Mouse (Mus musculus) heart, embryonic 14.5 days (tissue): ENCODE data around the gene Arhgap9. TPM values are rescaled to one million over a fixed set of nuclear protein-coding genes. Genes with fewer than 3 reads are reported as not detected.

Source experiments
- ATAC-seq: fragments of 200-750 bp; cut with Nextera tagmentation; 2 replicates; pipeline ENCODE4 v1.8.0; 2017; ENCODE audit warnings: low read depth, moderate TSS enrichment; ENCODE audit not compliant: insufficient number of reproducible peaks, insufficient read depth, low FRiP score
- H3K27ac ChIP-seq, 2 experiments: fragments of 200-500 bp in 1 of 2; fragments of 300-500 bp in 1 of 2; sonication (generic) in 1 of 2; replicated peaks in 1 of 2; 2 replicates each; pipeline ENCODE4 v1.5.1; 2012 to 2014; ENCODE audit warnings: low read depth in 2 of 2, low read length in 2 of 2, control low read depth in 1 of 2, mild to moderate bottlenecking in 1 of 2, mixed read lengths in 1 of 2; ENCODE audit not compliant: control insufficient read depth in 1 of 2, insufficient read depth in 1 of 2
- H3K27me3 ChIP-seq: fragments of 300-500 bp; sonication (generic); 2 replicates; pipeline ENCODE4 v1.6.1; 2014; ENCODE audit warnings: mild to moderate bottlenecking, low read length, control low read depth; ENCODE audit not compliant: control insufficient read depth, insufficient read depth
- H3K36me3 ChIP-seq: fragments of 300-500 bp; sonication (generic); 2 replicates; pipeline ENCODE4 v1.6.1; 2014; ENCODE audit warnings: mild to moderate bottlenecking, control low read depth, low read length, mixed read lengths; ENCODE audit not compliant: control insufficient read depth, insufficient read depth
- H3K4me1 ChIP-seq, 2 experiments: fragments of 200-500 bp in 1 of 2; fragments of 300-500 bp in 1 of 2; sonication (generic) in 1 of 2; 2 replicates each; pipeline ENCODE4 v1.6.1; 2012 to 2014; ENCODE audit warnings: low read length in 2 of 2, control low read depth in 1 of 2, mixed read lengths in 1 of 2; ENCODE audit not compliant: control insufficient read depth in 2 of 2, insufficient read depth in 2 of 2
- H3K4me2 ChIP-seq: fragments of 300-500 bp; sonication (generic); 2 replicates; pipeline ENCODE4 v1.6.1; 2014; ENCODE audit warnings: mild to moderate bottlenecking, low read length
- H3K4me3 ChIP-seq, 2 experiments: fragments of 200-500 bp in 1 of 2; fragments of 300-500 bp in 1 of 2; sonication (generic) in 1 of 2; 2 replicates each; pipeline ENCODE4 v1.5.1; 2012 to 2014; ENCODE audit warnings: low read length in 2 of 2, mild to moderate bottlenecking in 2 of 2, control low read depth in 1 of 2, low read depth in 1 of 2, moderate library complexity in 1 of 2; ENCODE audit not compliant: control insufficient read depth in 1 of 2, insufficient read depth in 1 of 2
- H3K9ac ChIP-seq: fragments of 300-500 bp; sonication (generic); 2 replicates; pipeline ENCODE4 v1.6.1; 2014; ENCODE audit warnings: mild to moderate bottlenecking, low read length
- H3K9me3 ChIP-seq: fragments of 300-500 bp; sonication (generic); 2 replicates; pipeline ENCODE4 v1.6.1; 2016; ENCODE audit warnings: low read length, control low read depth; ENCODE audit not compliant: control insufficient read depth
- WGBS: fragments of 180-500 bp; shearing (Covaris S2); extraction: QIAGEN DNeasy Blood & Tissue Kit; methylation state at CpG from one replicate; pipeline ENCODE4 v1.1.7; 2014; 5-methylcytosine and 5-hydroxymethylcytosine counted together
- polyA plus RNA-seq: library from polyadenylated mRNA; unstranded; fragments of >200 nt; fragmentation: Nextera tagmentation; extraction: Ambion mirVana; gene quantifications from 2 replicates; pipeline ENCODE4 v1.2.1, GENCODE M21; 2014

Arhgap9 gene
- polyA plus RNA-seq, 1 experiment from 2014 or later: 1.3 TPM

GRCm38 (mm10) chr10:127284724-127285500, 36.9 kb upstream of the Arhgap9 start:
- Histone ChIP-seq H3K27ac (no peak overlapping the region), H3K9me3 (no peaks in the 10 kb centered on the region), H3K9ac (no peak overlapping the region), H3K4me1 (peaks cover 15 to 25% of the 10 kb centered on the region in 2 experiments; a peak in 3 of 4 replicates), H3K4me3 (no peak overlapping the region), H3K36me3 (peaks cover 76% of the 10 kb centered on the region), H3K27me3 (no peaks in the 10 kb centered on the region), H3K4me2 (no peak overlapping the region)
- ATAC-seq: no peak
- WGBS: 82% methylated on average over 11 of the region's 11 CpGs

- no peaks in the 10 kb centered on the region for H3K9me3 ChIP-seq
- no peak overlapping the region for H3K9ac ChIP-seq
- H3K27ac ChIP-seq: no peak overlapping the region
- ATAC-seq: no peak
- no peak overlapping the region for H3K4me3 ChIP-seq
- peaks cover 69% of the 10 kb centered on the region for H3K36me3 ChIP-seq
- H3K4me2 ChIP-seq: no peak overlapping the region
- no peaks in the 10 kb centered on the region for H3K27me3 ChIP-seq
- 84% methylated on average over 13 of the region's 13 CpGs for WGBS
- peaks cover 15 to 26% of the 10 kb centered on the region in 2 experiments; a peak in 3 of 4 replicates for H3K4me1 ChIP-seq
Measured at GRCm38 (mm10) chr10:127285644-127286043, 36.1 kb upstream of the Arhgap9 start.

GRCm38 (mm10) chr10:127286194-127286593, 35.6 kb upstream of the Arhgap9 start:
- Histone ChIP-seq H3K4me1 (peaks cover 15 to 26% of the 10 kb centered on the region in 2 experiments; a peak in 3 of 4 replicates), H3K4me2 (no peak overlapping the region), H3K27me3 (no peaks in the 10 kb centered on the region), H3K27ac (no peak overlapping the region), H3K9me3 (no peaks in the 10 kb centered on the region), H3K9ac (0 out of 2 replicates have a peak overlapping the region, but pooled peaks have one; percentile 11), H3K36me3 (peaks cover 63% of the 10 kb centered on the region), H3K4me3 (no peak overlapping the region)
- WGBS: 71% methylated on average over 7 of the region's 7 CpGs
- ATAC-seq: no peak

- 70% methylated on average over 7 of the region's 7 CpGs for WGBS
Measured at GRCm38 (mm10) chr10:127286730-127287129, 35.0 kb upstream of the Arhgap9 start.

GRCm38 (mm10) chr10:127287271-127287935, 34.4 kb upstream of the Arhgap9 start:
- Histone ChIP-seq H3K9ac (peak overlapping the region; percentile 80), H3K27ac (peak overlapping the region; percentile 74 to 99), H3K9me3 (no peaks in the 10 kb centered on the region), H3K4me3 (peak overlapping the region; percentile 69 to 83), H3K36me3 (peaks cover 51% of the 10 kb centered on the region), H3K4me2 (peak overlapping the region; percentile 98), H3K27me3 (no peaks in the 10 kb centered on the region), H3K4me1 (peaks cover 15 to 37% of the 10 kb centered on the region in 2 experiments; a peak in 3 of 4 replicates)
- no peak for ATAC-seq
- WGBS: 72% methylated on average over 15 of the region's 15 CpGs

More at GRCm38 (mm10) chr10:127286730-127287129, 35.0 kb upstream of the Arhgap9 start:
- no peak overlapping the region for H3K27ac ChIP-seq
- no peaks in the 10 kb centered on the region for H3K9me3 ChIP-seq
- H3K4me3 ChIP-seq: peak overlapping the region in 1 of 2 experiments; percentile 83; a peak in 1 of 4 replicates
- peaks cover 58% of the 10 kb centered on the region for H3K36me3 ChIP-seq
- no peaks in the 10 kb centered on the region for H3K27me3 ChIP-seq
- H3K4me2 ChIP-seq: peak overlapping the region; percentile 98
- H3K4me1 ChIP-seq: peaks cover 15 to 30% of the 10 kb centered on the region in 2 experiments; a peak in 3 of 4 replicates
- no peak for ATAC-seq
- H3K9ac ChIP-seq: peak overlapping the region; percentile 80; the same call in 1 of the 2 replicates

GRCm38 (mm10) chr10:127287936-127288293, 33.8 kb upstream of the Arhgap9 start:
- Histone ChIP-seq H3K4me2 (peak overlapping the region; percentile 98), H3K27me3 (no peaks in the 10 kb centered on the region), H3K9ac (peak overlapping the region; percentile 80), H3K4me3 (peak overlapping the region; percentile 69 to 83), H3K27ac (peak overlapping the region; percentile 74 to 99), H3K36me3 (peaks cover 46% of the 10 kb centered on the region), H3K4me1 (peaks cover 16 to 42% of the 10 kb centered on the region in 2 experiments), H3K9me3 (no peaks in the 10 kb centered on the region)
- WGBS: 0% methylated on average over 3 of the region's 3 CpGs
- no peak for ATAC-seq

GRCm38 (mm10) chr10:127288328-127288799, 33.4 kb upstream of the Arhgap9 start:
- H3K9ac ChIP-seq: peak overlapping the region; percentile 80
- no peaks in the 10 kb centered on the region for H3K9me3 ChIP-seq
- H3K27me3 ChIP-seq: no peaks in the 10 kb centered on the region
- ATAC-seq: peak; percentile 20
- H3K27ac ChIP-seq: peak overlapping the region; percentile 74 to 99
- peak overlapping the region; percentile 98 for H3K4me2 ChIP-seq
- peaks cover 20 to 47% of the 10 kb centered on the region in 2 experiments for H3K4me1 ChIP-seq
- peak overlapping the region; percentile 69 to 83 for H3K4me3 ChIP-seq
- under 1% methylated on average over 13 of the region's 28 CpGs for whole genome bisulfite sequencing
- H3K36me3 ChIP-seq: peaks cover 46% of the 10 kb centered on the region
